Mouse (Mus musculus) inflammation-experienced regulatory T-cells, adult 6 months (primary cell): ENCODE measurements around the gene Brd3os. TPM values are rescaled to one million over a fixed set of nuclear protein-coding genes. Genes with fewer than 3 reads are reported as not detected.

Experiments used
- ATAC-seq: one replicate; pipeline ENCODE4 v1.8.0; 2017
- polyA plus RNA-seq, 3 experiments: library from polyadenylated mRNA; unstranded; fragments of 100-300 nt; shearing (Covaris generic); gene quantifications; one replicate each; pipeline ENCODE4 v1.2.1; 2017

The Brd3os gene
- polyA plus RNA-seq, 3 experiments from 2014 or later = not detected

GRCm38 (mm10) chr2:27421293-27422068 lies 20.6 kb upstream of the Brd3os start:
- ATAC-seq = no peak

DNA sequence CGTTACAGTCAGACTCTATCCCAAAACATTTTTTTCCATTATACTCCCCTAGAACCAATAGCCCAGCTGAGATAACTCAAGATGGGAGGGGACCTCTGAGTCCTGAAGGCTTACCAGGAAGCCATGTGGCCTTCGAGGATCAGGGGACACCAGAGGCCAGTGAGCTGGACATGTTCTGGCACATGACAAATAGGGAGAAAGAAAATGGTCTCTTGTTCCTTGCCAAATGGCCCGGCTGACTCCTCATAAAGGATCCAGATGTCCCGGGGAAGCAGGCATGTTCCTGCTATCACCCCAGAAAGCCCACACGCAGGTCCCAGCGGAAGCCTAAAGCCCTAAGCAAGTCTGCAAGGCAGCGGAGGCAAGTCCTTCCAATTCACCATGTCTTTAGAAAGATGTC lies 18.5 kb upstream of the Brd3os start:
- ATAC-seq = no peak

DNA sequence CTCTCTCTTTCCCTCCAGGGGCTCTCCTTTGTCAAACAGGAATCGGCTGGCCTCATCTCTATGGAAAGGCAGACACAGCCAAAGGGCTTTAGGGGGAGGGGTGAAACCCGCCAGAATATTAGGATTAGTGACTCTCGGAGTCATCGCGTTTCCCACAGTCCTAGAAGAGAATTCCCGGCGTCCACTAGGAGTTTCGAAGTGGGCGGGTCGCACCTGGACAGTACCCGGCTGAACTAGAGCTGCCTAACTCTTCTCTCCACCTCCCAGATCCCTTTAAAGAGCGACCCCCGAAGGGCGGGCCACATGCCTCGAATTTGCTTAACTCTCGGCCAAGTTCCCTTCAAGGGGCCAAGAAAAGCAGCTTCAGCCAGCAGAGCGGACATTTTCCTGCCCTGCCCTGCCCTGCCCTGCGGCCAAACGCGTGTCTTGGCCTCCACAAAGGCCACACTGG lies 16.9 kb upstream of the Brd3os start:
- ATAC-seq = no peak

- peak; percentile 33 for ATAC-seq
These were observed 16.2 kb upstream of the Brd3os start for GRCm38 (mm10) chr2:27425751-27426405.

DNA sequence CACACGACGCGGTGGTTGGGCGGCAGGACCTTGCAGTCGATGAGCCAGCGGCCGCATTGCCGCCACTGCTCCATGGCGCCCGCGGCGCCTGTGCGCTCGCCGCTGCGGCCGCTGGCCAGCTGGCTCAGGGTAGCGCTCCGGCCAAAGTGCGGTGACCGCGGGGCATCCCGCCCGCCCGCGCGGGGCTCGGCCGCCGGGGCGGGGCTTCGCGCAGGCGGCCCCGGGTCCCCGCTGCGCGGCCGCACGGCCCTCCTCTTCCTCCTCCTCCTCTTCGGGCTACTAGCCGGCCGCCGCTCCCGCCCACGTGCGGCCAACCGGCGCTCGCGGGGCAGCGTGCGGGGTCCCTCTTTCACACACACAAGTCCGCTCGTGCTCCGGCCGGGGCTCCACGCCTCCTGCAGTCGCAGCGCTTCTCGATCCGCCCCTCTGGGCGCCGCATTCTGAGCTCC lies 15.7 kb upstream of the Brd3os start:
- ATAC-seq = peak; percentile 10

DNA sequence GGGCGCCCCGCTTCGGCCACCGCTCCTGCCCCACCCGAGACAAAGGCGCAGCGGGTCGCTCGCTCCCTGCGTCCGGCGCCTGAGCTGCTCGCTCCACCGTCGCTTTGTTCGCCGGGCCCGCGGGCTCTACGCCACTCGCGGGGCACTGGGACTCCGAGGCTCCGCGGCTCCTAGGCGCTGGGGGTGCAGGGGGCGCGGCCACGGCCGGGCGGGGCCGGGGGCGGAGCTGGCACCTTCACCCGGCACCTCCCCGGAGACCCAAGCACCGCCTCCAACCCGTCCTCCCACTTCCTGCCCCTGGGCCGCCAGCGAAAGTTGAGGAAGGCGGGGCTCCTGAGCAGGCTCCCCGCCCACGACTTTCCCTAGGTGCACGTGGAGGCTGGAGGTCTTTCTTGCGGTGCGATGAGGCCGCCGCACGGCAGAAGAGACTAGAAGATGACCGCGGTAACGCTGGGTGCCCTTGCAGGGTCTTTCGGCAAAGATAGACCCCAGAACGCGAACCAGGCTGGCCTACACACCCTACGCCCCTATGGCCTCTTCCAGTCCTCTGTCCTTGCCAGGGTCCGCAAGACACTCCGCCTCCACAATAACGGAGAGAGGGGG lies 15.2 kb upstream of the Brd3os start, which contains the start of gene Vav2:
TSS of gene Vav2 (minus strand) at position 179 of the 603 bp plus-strand sequence.
- peak; percentile 87 for ATAC-seq

DNA sequence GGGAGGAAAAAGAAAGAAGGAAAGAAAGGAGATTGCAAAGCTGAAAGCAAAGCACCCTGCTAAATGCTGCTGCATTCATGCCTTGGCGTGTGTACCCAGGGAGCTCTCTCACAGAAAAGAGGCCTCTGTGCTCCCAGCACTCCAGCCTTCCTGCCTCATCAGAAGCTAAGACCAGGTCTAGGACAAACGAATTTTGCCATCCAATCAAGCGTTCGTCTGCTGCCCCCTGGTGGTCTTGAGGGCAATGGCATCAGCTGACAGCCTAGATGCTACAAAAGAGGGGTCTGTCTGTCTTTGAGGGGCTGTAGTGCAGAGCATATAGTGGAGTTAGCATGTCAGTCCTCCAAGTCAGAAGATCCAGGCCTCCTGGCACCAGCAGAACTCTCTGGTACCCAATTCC lies 14.1 kb upstream of the Brd3os start:
- ATAC-seq = peak; percentile 33

GRCm38 (mm10) chr2:27430621-27431020 lies 11.5 kb upstream of the Brd3os start:
- no peak for ATAC-seq

- ATAC-seq = no peak
These were observed 9.5 kb upstream of the Brd3os start for GRCm38 (mm10) chr2:27432599-27432998.

GRCm38 (mm10) chr2:27437876-27438275 lies 4.2 kb upstream of the Brd3os start:
- ATAC-seq = no peak

DNA sequence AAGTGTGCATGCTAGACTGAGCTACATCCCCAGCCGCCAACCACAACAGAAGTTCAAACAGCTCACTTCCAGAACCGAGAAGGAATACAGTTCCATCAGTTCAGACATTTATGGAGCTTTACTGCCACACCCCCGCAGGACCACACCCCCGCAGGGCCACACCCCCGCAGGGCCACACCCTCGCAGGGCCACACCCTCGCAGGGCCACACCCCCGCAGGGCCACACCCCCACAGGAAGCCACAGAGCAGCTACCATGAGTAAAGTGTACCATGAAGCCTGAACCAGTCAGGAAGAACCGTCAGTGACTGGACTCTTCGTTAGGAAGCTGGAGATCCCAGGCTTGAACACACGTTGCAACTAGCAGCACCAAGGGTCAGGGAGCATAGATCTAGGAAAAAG lies 3.8 kb upstream of the Brd3os start:
- ATAC-seq = no peak

GRCm38 (mm10) chr2:27442708-27443449 lies 755 bp downstream of the Brd3os start:
- ATAC-seq = no peak

GRCm38 (mm10) chr2:27443450-27443708 lies 1.3 kb downstream of the Brd3os start:
- no peak for ATAC-seq

GRCm38 (mm10) chr2:27445910-27446309 lies 3.8 kb downstream of the Brd3os start:
- no peak for ATAC-seq

- no peak for ATAC-seq
These were observed 4.7 kb downstream of the Brd3os start for GRCm38 (mm10) chr2:27446812-27447211.

GRCm38 (mm10) chr2:27447782-27448181 lies 5.7 kb downstream of the Brd3os start:
- ATAC-seq = no peak

DNA sequence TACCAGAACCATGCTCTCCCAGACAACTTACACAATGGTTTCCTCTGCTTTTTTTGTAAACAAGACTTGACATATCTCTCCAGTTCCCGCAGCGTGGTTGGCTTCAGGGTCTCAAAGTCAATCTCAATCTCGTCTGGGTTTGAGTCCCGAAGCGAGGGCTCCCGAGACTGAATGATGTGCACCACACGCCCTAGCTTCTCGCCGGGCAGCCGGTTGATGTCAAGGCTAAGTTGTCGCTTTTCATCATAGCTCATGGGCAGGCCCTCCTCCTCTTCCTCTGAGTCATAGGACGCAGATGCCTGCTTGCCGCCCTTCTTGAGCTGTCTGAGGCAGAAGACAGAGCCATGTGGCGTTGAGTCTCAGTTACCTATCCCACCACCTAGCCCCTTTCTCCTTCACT lies 8.1 kb downstream of the Brd3os start:
- ATAC-seq = no peak

DNA sequence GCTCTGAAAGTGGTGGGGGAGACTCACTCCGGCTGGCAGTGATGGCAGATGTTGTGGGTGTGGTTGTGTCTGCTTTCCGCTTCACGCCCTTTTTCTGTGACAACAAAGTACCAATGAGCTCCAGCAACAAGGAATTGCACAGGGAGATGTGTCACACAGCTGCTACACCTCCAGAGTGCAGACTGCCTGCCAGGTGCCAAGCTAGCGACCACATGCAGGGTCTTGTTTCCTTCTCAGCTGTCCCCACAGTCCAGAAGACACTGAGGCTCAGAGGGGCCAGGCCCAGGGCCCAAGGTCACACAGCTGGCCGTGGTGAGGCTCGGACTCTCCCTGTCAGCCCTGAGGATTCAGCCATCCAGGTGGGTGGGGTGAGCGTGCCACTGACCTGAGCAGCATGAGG lies 17.6 kb downstream of the Brd3os start:
- ATAC-seq = no peak

DNA sequence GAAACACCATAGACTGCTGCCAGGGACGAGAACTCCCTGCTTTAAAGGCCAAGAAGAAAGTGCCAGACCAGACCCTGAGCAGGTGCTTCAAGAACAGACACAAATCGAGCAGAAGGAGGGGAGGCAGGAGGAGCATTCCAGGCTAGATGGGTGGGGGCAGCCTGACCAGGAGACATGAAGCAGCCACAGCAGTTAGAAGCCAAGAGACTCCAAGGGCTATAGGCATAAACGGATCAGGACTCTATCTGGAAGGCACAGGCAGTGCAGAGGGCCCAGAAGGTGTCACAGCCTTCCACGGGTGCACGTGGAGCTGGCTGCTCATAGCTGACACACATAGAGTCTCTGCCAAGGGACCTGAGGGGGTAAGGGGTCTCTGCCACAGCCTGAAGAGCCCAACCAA lies 18.0 kb downstream of the Brd3os start:
- ATAC-seq = no peak

DNA sequence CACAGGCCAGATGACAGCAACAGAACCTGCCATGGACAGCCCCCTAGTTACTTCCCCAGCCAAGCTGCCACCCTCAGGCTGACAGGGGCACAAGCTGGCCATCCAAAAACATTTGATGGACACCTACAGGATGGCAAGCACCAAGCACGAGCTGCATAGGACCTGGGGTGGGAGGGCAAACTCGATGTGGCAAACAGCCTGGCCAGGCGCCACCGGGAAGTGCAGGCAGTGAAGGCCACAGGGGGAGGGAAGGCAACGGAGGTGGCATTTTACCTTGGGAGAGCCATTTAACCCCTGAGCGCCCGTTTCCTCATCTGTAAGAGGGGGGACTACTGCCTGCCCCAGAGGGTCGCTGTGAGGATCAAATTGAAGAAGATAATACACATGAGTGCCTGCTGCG lies 18.5 kb downstream of the Brd3os start:
- ATAC-seq = no peak

DNA sequence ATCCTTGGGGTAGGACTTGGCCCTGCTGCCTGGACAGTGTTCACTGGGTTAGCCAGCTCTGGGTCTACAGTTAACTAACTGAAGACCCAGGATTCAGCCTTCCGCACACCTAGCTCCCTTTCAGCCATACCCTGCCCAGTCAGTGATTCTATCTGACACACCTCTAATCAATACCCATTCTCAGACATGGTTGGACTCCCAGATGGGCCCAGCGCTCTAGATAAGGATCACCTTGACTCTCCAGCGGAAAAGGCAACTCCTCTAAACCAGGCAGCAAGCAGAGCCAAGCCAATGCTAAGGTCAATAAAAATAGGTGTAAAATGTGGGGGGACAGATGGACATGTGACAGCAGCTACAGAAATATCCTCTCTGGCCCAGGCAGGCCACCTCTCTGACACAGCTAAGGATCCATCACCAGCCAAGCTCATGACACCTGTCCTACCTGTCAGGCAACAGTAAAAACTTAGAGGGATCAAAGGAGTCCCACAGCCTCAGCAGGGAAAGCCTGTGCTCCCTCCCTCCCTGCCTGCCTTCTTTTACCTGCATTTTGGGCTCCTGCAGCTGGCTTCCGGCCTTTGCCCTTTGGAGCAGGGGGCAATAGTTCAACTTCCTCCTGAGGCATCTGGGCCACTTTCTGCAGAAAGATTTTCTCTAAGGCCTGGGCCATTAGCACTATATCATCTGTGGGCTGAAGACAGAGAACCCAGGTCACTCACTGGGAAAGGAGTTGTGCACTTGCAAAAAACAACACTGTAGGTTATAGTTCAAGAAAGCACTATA lies 19.9 kb downstream of the Brd3os start:
- ATAC-seq = no peak

GRCm38 (mm10) chr2:27462901-27463300 lies 20.8 kb downstream of the Brd3os start:
- no peak for ATAC-seq
